Mouse (Mus musculus): Measurements from ENCODE around the gene Stim1.
A peak's percentile ranks its signal among the peaks of the same experiment; 100 is the strongest.
"Not testable (repeated sequence)": the region's sequence is repeated elsewhere in the genome, so short reads cannot be mapped to it uniquely, and the experiment has no call there.

The Stim1 gene

GRCm38 (mm10) chr7:102249531-102249895 lies 18.1 kb upstream of the Stim1 start:
- DNase-seq (ENCODE audit: low read depth): no peak

- DNase-seq (ENCODE audit: low read depth): peak; percentile 59
Measured at GRCm38 (mm10) chr7:102249896-102250630, 17.5 kb upstream of the Stim1 start.

DNA sequence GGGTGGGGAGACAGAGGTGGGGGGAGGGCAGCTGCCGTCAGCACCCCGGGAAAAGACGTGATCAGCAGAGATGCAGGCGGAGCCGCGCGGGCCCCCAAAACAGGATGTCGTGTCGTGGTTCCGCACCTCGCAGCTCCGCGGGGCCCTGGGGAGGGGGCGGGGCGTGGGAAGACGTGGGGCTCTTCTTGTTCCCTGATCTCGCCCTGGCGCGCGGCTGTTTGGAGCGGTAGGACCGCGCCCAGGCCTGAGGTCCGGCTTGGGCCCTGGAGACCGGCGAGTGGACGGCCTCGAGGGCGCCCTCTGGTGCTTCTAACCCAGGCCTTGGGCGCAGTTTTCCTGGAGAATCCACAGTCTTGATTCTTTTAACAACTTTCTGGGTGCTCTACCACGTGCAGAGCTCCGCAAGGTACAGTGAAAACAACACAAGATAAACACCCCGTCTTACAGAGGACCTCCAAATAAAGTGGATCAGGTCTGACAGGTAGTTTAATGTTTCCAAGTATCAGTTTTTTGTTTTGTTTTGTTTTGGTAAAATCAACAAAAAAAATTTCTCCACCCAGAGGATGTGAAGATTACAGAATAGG lies 16.9 kb upstream of the Stim1 start:
- DNase-seq (ENCODE audit: low read depth): peak; percentile 69

DNA sequence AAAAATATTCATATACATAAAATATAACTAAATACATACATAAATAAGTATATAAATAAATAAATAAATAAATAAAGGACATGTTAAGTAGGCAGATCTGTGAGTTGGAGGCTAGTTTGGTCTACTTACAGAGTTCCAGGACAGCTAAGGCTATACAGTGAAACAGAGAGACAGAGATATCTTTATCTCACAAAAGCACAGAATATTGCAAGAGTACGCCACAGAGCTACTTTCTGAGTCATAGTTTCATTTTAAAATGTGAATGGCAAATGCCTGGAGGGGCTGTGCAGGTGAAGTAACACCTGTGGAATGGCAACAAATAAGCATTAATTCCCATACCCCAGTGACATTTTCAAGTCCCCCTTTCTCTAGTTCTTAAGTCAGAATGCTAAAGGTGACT lies 14.0 kb upstream of the Stim1 start:
- DNase-seq (ENCODE audit: low read depth): no peak

DNA sequence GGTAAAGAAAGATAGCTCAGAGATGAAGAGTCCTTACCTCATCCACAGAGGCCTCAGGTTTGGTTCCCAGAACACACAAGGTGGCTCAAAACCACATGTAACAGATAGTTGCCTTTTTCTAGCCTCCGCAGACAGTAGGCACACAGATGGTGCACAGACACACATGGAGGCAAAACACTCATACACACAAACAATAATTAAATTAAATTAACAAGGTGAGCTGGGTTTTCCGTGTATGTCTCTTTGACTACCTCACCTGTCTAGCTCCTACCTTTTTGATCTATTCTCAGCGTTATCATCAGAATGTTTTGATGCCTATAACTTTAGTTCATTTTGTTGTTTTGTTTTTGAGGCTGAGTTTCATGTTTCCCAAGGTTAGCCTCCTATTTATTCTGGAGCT lies 11.7 kb upstream of the Stim1 start, which contains the start of gene Rhog:
Rhog (minus strand) TSS at position 101 of the 400 bp plus-strand sequence.
- no peak for DNase-seq (ENCODE audit: low read depth)

DNA sequence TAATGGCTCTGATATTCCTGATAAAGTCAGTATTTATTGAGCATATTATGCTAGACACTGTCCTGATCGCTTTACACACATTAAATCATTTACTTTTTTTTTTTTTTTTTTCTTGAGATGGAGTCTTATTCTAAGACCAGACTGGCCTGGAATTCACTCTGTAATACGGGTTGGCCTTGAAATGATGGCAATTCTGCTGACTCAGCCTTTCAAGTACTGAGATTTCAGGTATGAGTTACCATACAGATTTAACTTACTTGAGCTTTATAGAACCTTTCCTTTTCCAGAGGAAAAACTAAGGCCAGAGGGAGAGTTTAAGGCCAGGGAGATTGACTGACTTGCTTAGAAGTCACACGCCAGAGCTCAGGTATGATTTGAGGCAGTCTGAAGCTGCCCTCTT lies 11.0 kb upstream of the Stim1 start:
- DNase-seq (ENCODE audit: low read depth): no peak

- peak; percentile 49 for DNase-seq (ENCODE audit: low read depth)
Measured at GRCm38 (mm10) chr7:102258189-102258588, 9.4 kb upstream of the Stim1 start.

GRCm38 (mm10) chr7:102258753-102259152 lies 8.9 kb upstream of the Stim1 start:
- no peak for DNase-seq (ENCODE audit: low read depth)

- DNase-seq (ENCODE audit: low read depth): no peak
Measured at GRCm38 (mm10) chr7:102259716-102260479, 7.7 kb upstream of the Stim1 start.

- no peak for DNase-seq (ENCODE audit: low read depth)
Measured at GRCm38 (mm10) chr7:102260518-102260917, 7.1 kb upstream of the Stim1 start.

DNA sequence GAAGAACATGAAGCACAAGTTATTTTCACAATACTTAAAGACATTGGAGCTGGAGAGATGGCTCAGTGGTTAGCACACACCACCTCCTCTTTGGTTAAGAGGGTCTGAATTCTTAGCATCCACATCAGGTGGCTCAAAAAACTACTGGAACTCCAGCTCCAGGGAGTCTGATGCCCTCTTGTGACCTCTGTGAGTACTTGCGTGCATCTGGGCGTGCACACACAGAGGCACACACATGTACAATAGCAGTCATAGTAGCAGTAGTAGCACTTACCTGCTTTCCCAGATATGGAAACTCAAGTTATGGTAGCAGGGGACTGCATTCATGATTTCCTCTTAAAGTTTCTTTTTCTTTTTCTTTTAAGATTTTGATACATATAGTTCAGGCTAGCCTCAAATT lies 4.6 kb upstream of the Stim1 start:
- DNase-seq (ENCODE audit: low read depth): no peak

DNA sequence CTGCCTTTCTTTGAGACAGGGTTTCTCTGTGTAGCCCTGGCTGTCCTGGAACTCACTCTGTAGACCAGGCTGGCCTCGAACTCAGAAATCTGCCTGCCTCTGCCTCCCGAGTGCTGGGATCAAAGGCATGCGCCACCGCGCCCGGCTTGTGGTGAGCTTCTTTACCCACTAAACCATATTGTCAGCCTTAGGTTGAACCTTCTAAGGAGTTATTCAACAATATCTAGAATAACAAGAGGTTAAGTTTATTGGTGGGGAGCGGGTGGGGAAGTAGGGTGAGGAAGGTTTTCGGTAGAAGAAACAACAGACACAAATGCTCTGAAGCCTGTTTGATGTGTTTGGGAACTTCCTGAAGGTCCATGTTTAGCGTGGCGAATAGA lies 1.6 kb upstream of the Stim1 start:
- DNase-seq (ENCODE audit: low read depth): not testable (repeated sequence)

- DNase-seq (ENCODE audit: low read depth): no peak
Measured at GRCm38 (mm10) chr7:102266401-102267042, 1.1 kb upstream of the Stim1 start.

DNA sequence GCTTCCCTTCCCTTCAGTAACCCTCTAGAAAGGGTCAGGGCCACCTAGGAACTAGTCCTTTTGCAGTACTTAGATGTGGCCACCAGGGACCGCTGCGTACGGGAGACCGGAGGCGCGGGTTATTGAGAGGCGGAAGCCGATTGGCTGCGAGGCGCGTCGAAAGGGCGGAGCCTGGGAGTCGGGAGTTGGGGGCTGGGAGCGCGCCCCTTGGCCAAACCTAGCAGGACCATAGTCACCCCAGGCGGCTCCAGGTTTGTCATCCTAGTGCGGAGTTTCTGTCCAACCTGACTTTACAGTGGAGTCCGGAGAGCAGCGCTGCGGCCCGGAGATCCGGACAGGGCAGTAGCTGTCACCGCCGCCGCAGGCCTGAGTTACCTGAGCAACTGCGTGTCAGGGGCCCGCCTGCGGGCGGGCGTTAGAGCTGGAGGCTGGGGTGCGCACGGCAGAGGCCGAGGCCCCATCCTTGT lies 460 bp upstream of the Stim1 start:
- peak; percentile 71 for DNase-seq (ENCODE audit: low read depth)

- no peak for DNase-seq (ENCODE audit: low read depth)
Measured at GRCm38 (mm10) chr7:102268395-102268748, 766 bp downstream of the Stim1 start.

GRCm38 (mm10) chr7:102272422-102272948 lies 4.9 kb downstream of the Stim1 start:
- no peak for DNase-seq (ENCODE audit: low read depth)

- no peak for DNase-seq (ENCODE audit: low read depth)
Measured at GRCm38 (mm10) chr7:102281403-102281802, 13.8 kb downstream of the Stim1 start.

- no peak for DNase-seq (ENCODE audit: low read depth)
Measured at GRCm38 (mm10) chr7:102282261-102282660, 14.7 kb downstream of the Stim1 start.

DNA sequence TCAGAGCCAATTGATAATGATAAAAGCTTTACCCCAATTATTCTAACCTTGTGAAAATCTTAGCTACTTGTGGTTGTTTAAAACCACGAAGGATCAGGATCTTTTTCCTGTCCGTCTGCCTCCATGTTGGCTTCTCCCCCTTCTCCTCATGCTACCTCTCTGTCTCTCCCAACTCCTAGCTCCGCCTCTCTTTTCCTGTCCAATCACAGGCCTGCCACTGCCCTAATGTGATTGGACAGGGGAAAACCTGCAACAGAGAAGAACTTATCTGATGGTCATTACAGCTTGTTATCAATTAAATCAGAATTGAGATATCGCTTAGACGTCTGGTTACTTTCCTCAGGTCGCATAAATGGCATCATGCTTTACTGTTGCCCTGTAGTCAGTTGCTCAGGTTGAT lies 21.9 kb downstream of the Stim1 start:
- DNase-seq (ENCODE audit: low read depth): no peak

GRCm38 (mm10) chr7:102292228-102292627 lies 24.6 kb downstream of the Stim1 start:
- DNase-seq (ENCODE audit: low read depth): no peak

- DNase-seq (ENCODE audit: low read depth): no peak
Measured at GRCm38 (mm10) chr7:102293234-102293633, 25.6 kb downstream of the Stim1 start.

DNA sequence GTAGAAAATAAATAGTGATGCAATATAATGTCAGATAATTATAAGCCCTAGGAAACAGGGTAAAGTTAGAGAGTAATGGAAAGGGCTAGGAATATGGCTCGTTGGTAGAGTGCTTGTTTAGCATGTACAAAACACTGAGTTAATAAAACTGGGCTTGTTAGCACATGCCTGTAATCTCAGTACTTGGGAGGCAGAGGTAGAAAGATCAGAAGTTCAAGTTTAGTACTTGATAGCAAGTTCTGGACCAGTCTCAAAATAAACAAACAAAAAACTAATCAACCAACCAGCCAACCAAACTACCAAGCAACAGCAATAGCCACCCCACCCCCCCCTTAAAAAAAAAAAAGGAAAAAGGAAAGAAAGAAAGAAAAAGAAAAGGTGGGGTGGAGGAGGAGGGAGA lies 33.2 kb downstream of the Stim1 start:
- no peak for DNase-seq (ENCODE audit: low read depth)

Measured in fibroblast of lung, adult 2 months (primary cell).